ENCODE assay signal across 8 mouse cellular contexts in genomic region chr6:52918980-52919379, GRCm38 (mm10).
DNase-seq lines count a peak whose midpoint lies in the region; ATAC-seq and TF ChIP-seq lines count a peak whose summit lies in the region.

No protein-coding gene starts in this region.

- DNase-seq in embryonic facial prominence, embryonic 14.5 days (ENCODE audit: low spot score), result peak; percentile 89
- peak; percentile 82 to 86 for DNase-seq in heart, postnatal 10 days
- peak; percentile 35 for DNase-seq in large intestine, adult 2 months (ENCODE audit: low read depth, low spot score)
- peak; percentile 33 for DNase-seq in ovary, postnatal 10 days (ENCODE audit: low spot score)
- peak; percentile 94 for DNase-seq in thymus, postnatal 25 days

- TF ChIP-seq CTCF in ES-Bruce4 (IDR thresholded peaks at IDR 0.05; ENCODE audit: low read depth, low read length), result peak; percentile 12
- TF ChIP-seq CTCF in bone marrow macrophage, adult 2 months (IDR thresholded peaks at IDR 0.05; ENCODE audit: low read depth, low read length), result peak; percentile 46

- no peak overlapping the region for H3K27ac ChIP-seq in ES-Bruce4 (ENCODE audit: insufficient read depth, low read length)
- H3K27ac ChIP-seq in bone marrow macrophage, adult 2 months (ENCODE audit: insufficient read depth, low read depth, low read length), result no peak overlapping the region
- no peak overlapping the region for H3K27ac ChIP-seq in embryonic facial prominence, embryonic 14.5 days (replicated peaks; ENCODE audit: low read depth, low read length)
- H3K27ac ChIP-seq in lung, embryonic 15.5 days, result no peak overlapping the region

- TF ChIP-seq POLR2A in ES-Bruce4 (IDR thresholded peaks at IDR 0.05; ENCODE audit: insufficient read depth, low read length), result no peak
- no peak for TF ChIP-seq POLR2A in bone marrow macrophage, adult 2 months (IDR thresholded peaks at IDR 0.05; ENCODE audit: borderline replicate concordance, low read depth, low read length)

- peak; percentile 72; the same call in 1 of the 2 replicates for ATAC-seq in embryonic facial prominence, embryonic 14.5 days (ENCODE audit: low read depth)
- ATAC-seq in lung, embryonic 15.5 days (ENCODE audit: borderline replicate concordance, extremely low read depth, low FRiP score, low TSS enrichment), result 0 out of 2 replicates have a peak, but pooled peaks have one; percentile 62

- WGBS in embryonic facial prominence, embryonic 14.5 days, result 0% methylated on average over 2 of the region's 2 CpGs
- 1% methylated on average over 2 of the region's 2 CpGs for WGBS in large intestine, adult 2 months
- 1% methylated on average over 2 of the region's 2 CpGs for WGBS in lung, embryonic 15.5 days

- TF ChIP-seq EP300 in ES-Bruce4 (IDR thresholded peaks at IDR 0.05; ENCODE audit: insufficient read depth, low read depth, low read length), result no peak

- H3K4me3 ChIP-seq in ES-Bruce4 (ENCODE audit: low read depth, low read length), result no peak overlapping the region
- H3K4me3 ChIP-seq in bone marrow macrophage, adult 2 months (ENCODE audit: insufficient read depth, low read length), result no peak overlapping the region
- H3K4me3 ChIP-seq in embryonic facial prominence, embryonic 14.5 days (ENCODE audit: low read depth, low read length), result no peak overlapping the region
- no peak overlapping the region for H3K4me3 ChIP-seq in lung, embryonic 15.5 days

- H3K4me1 ChIP-seq in ES-Bruce4 (ENCODE audit: control insufficient read depth, insufficient read depth, low read length), result no peaks in the 10 kb centered on the region
- H3K4me1 ChIP-seq in bone marrow macrophage, adult 2 months (ENCODE audit: control insufficient read depth, insufficient read depth, low read length), result peaks cover 10% of the 10 kb centered on the region
- H3K4me1 ChIP-seq in embryonic facial prominence, embryonic 14.5 days (ENCODE audit: control insufficient read depth, insufficient read depth, low read length), result 0 out of 2 replicates have a peak, but pooled peaks cover under 1% of the 10 kb centered on the region
- no peaks in the 10 kb centered on the region for H3K4me1 ChIP-seq in lung, embryonic 15.5 days

- no peaks in the 10 kb centered on the region for H3K36me3 ChIP-seq in ES-Bruce4 (ENCODE audit: control insufficient read depth, insufficient read depth, low read length, poor library complexity, severe bottlenecking)
- no peaks in the 10 kb centered on the region for H3K36me3 ChIP-seq in embryonic facial prominence, embryonic 14.5 days (ENCODE audit: control insufficient read depth, insufficient read depth, low read length)
- H3K36me3 ChIP-seq in lung, embryonic 15.5 days, result no peaks in the 10 kb centered on the region

- H3K4me2 ChIP-seq in embryonic facial prominence, embryonic 14.5 days (ENCODE audit: low read depth, low read length), result no peak overlapping the region
- no peak overlapping the region for H3K4me2 ChIP-seq in lung, embryonic 15.5 days

- H3K9me3 ChIP-seq in ES-Bruce4 (replicated peaks; ENCODE audit: control insufficient read depth, insufficient read depth, low read length, poor library complexity, severe bottlenecking), result no peaks in the 10 kb centered on the region
- no peaks in the 10 kb centered on the region for H3K9me3 ChIP-seq in embryonic facial prominence, embryonic 14.5 days (ENCODE audit: control insufficient read depth, low read length)
- no peaks in the 10 kb centered on the region for H3K9me3 ChIP-seq in lung, embryonic 15.5 days

- no peaks in the 10 kb centered on the region; the same call in 1 of the 2 replicates for H3K27me3 ChIP-seq in ES-Bruce4 (ENCODE audit: control insufficient read depth, insufficient read depth, low read length, poor library complexity, severe bottlenecking)
- H3K27me3 ChIP-seq in embryonic facial prominence, embryonic 14.5 days (replicated peaks; ENCODE audit: control insufficient read depth, insufficient read depth, low read length), result no peaks in the 10 kb centered on the region
- H3K27me3 ChIP-seq in lung, embryonic 15.5 days, result no peaks in the 10 kb centered on the region

- intact Hi-C loops in heart, postnatal 10 days (cut with DNase I), result loop anchor here (1.0 to 5.0 kb wide), 3 partner anchors 76 to 662 kb away; no protein-coding TSS in a partner anchor

- H3K9ac ChIP-seq in ES-Bruce4 (ENCODE audit: low read depth, poor library complexity, severe bottlenecking), result no peak overlapping the region
- H3K9ac ChIP-seq in embryonic facial prominence, embryonic 14.5 days (ENCODE audit: low read depth, low read length), result no peak overlapping the region
- H3K9ac ChIP-seq in lung, embryonic 15.5 days, result no peak overlapping the region

Comparison
In these comparisons a context has a peak if more than half of its experiments do, and no peak if none do; other contexts are left out.
1. DNase-seq: peak in every context shown above with its lines; median percentile 94 in thymus, postnatal 25 days; 89 in embryonic facial prominence, embryonic 14.5 days; 84 in heart, postnatal 10 days; 35 in large intestine, adult 2 months; 33 in ovary, postnatal 10 days.